Mouse (Mus musculus) megakaryocyte, embryonic 14.5 days (primary cell): Measurements from ENCODE around the gene Pou3f1.

Experiments
- FLI1 ChIP-seq: IDR thresholded peaks from 2 replicates; pipeline ENCODE4 v1.6.1; 2012; ENCODE audit warnings: low read length, inconsistent platforms, mixed read lengths
- GATA1 ChIP-seq: IDR thresholded peaks from 3 replicates; pipeline ENCODE4 v1.6.1; 2012; ENCODE audit warnings: mixed read lengths, low read length, inconsistent platforms, borderline replicate concordance

DNA sequence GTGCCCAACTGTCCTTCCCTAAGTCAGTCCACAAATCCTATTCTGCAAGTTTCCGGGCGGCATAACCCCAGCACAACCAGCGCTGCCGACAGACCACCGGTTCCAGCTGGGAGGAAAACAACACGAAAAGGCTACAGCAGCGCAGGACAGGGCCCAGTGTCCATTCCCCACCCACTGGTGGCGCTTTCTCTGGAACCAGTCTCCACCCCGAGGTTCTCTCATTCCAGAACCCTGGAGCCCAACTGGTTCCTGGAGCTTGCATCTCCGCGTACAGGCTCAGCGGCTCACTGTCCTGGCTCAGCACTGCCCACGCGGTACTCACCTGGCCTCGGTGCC lies at the start of gene Pou3f1:
- no peak for TF ChIP-seq GATA1
- no peak for TF ChIP-seq FLI1
